In genomic region chr15:95138709-95139409, GRCm38 (mm10) we compare ENCODE assay signal across 15 mouse cellular contexts.
DNase-seq lines count a peak whose midpoint lies in the region; ATAC-seq and TF ChIP-seq lines count a peak whose summit lies in the region.
"Had no signal": no experiment of that assay in that cellular context is flagged by ENCODE, and none has a peak within 500 bp of the region (broad histone marks: within the 10 kb centered on the region; RNA-seq: fewer than 3 reads in every experiment).

No protein-coding gene starts in this region.

- H3K27me3 ChIP-seq in cerebellum, adult 2 months (ENCODE audit: control insufficient read depth, insufficient read depth, low read length) = no peaks in the 10 kb centered on the region
- no peaks in the 10 kb centered on the region for H3K27me3 ChIP-seq in forebrain, embryonic 14.5 days (replicated peaks; ENCODE audit: control insufficient read depth, insufficient read depth, low read length)
- no peaks in the 10 kb centered on the region for H3K27me3 ChIP-seq in forebrain, postnatal 0 days (ENCODE audit: insufficient read depth, low read length)
- no peaks in the 10 kb centered on the region for H3K27me3 ChIP-seq in lung, embryonic 16.5 days (ENCODE audit: control insufficient read depth, insufficient read depth, low read depth, low read length)
- H3K27me3 ChIP-seq: forebrain, embryonic 13.5 days; heart, embryonic 12.5 days; intestine, embryonic 15.5 days had no signal

- WGBS in cerebellum, adult 2 months = 59% methylated on average over 12 of the region's 12 CpGs
- WGBS in forebrain, embryonic 14.5 days = 82% methylated on average over 12 of the region's 12 CpGs
- WGBS in forebrain, postnatal 0 days = 76% methylated on average over 12 of the region's 12 CpGs
- WGBS in lung, embryonic 16.5 days = 38% methylated on average over 12 of the region's 12 CpGs

- no peak for TF ChIP-seq POLR2A in cerebellum, adult 2 months (IDR thresholded peaks at IDR 0.05; ENCODE audit: borderline replicate concordance, insufficient read depth, low read length)

- no peaks in the 10 kb centered on the region for H3K36me3 ChIP-seq in forebrain, embryonic 14.5 days (ENCODE audit: control insufficient read depth, insufficient read depth, low read length)
- H3K36me3 ChIP-seq in forebrain, postnatal 0 days (ENCODE audit: insufficient read depth) = no peaks in the 10 kb centered on the region
- no peaks in the 10 kb centered on the region for H3K36me3 ChIP-seq in lung, embryonic 16.5 days (ENCODE audit: control insufficient read depth, insufficient read depth, low read length)
- H3K36me3 ChIP-seq: embryonic facial prominence, embryonic 10.5 days; heart, embryonic 12.5 days; hindbrain, embryonic 10.5 days; intestine, embryonic 15.5 days had no signal

- H3K27ac ChIP-seq in cerebellum, adult 2 months (ENCODE audit: insufficient read depth, low read length) = 0 out of 2 replicates have a peak overlapping the region, but pooled peaks have one; percentile 1
- no peak overlapping the region for H3K27ac ChIP-seq in forebrain, embryonic 14.5 days (ENCODE audit: low read depth, low read length)
- H3K27ac ChIP-seq in forebrain, postnatal 0 days (ENCODE audit: low read depth, low read length) = no peak overlapping the region
- H3K27ac ChIP-seq in lung, embryonic 16.5 days (ENCODE audit: low read length) = no peak overlapping the region
- H3K27ac ChIP-seq: embryonic facial prominence, embryonic 10.5 days; forebrain, embryonic 13.5 days; hindbrain, embryonic 10.5 days; hindbrain, embryonic 14.5 days; intestine, embryonic 15.5 days had no signal

- H3K4me2 ChIP-seq in forebrain, embryonic 14.5 days (ENCODE audit: low read length) = no peak overlapping the region
- no peak overlapping the region for H3K4me2 ChIP-seq in forebrain, postnatal 0 days (ENCODE audit: low read depth)
- H3K4me2 ChIP-seq in lung, embryonic 16.5 days (ENCODE audit: low read depth, low read length) = no peak overlapping the region
- H3K4me2 ChIP-seq: forebrain, embryonic 13.5 days; heart, embryonic 12.5 days; hindbrain, embryonic 14.5 days; intestine, embryonic 15.5 days had no signal

- no peaks in the 10 kb centered on the region for H3K9me3 ChIP-seq in forebrain, embryonic 14.5 days (replicated peaks; ENCODE audit: control insufficient read depth, low read length)
- H3K9me3 ChIP-seq in forebrain, postnatal 0 days (ENCODE audit: low read length) = no peaks in the 10 kb centered on the region
- H3K9me3 ChIP-seq in lung, embryonic 16.5 days (ENCODE audit: control insufficient read depth, low read length) = no peaks in the 10 kb centered on the region
- H3K9me3 ChIP-seq: embryonic facial prominence, embryonic 10.5 days; forebrain, embryonic 13.5 days; heart, embryonic 12.5 days; hindbrain, embryonic 10.5 days; intestine, embryonic 15.5 days had no signal

- no peak for ATAC-seq in forebrain, embryonic 14.5 days
- no peak for ATAC-seq in forebrain, postnatal 0 days
- ATAC-seq in lung, embryonic 16.5 days (ENCODE audit: low read depth) = peak; percentile 59
- ATAC-seq: forebrain, embryonic 13.5 days; intestine, embryonic 15.5 days had no signal

- H3K4me1 ChIP-seq in cerebellum, adult 2 months (ENCODE audit: control insufficient read depth, insufficient read depth, low read length) = peaks cover 9% of the 10 kb centered on the region; the same call in 1 of the 2 replicates
- H3K4me1 ChIP-seq in forebrain, embryonic 14.5 days (ENCODE audit: control insufficient read depth, insufficient read depth, low read length) = no peaks in the 10 kb centered on the region
- 0 out of 2 replicates have a peak, but pooled peaks cover 5% of the 10 kb centered on the region for H3K4me1 ChIP-seq in forebrain, postnatal 0 days (ENCODE audit: insufficient read depth)
- 0 out of 2 replicates have a peak, but pooled peaks cover 2% of the 10 kb centered on the region for H3K4me1 ChIP-seq in lung, embryonic 16.5 days (replicated peaks; ENCODE audit: control insufficient read depth, insufficient read depth, low read length)
- H3K4me1 ChIP-seq: embryonic facial prominence, embryonic 10.5 days; heart, embryonic 12.5 days; hindbrain, embryonic 10.5 days; intestine, embryonic 15.5 days had no signal

- peak; percentile 31 to 32 for DNase-seq in cerebellum, adult 2 months
- no peak for DNase-seq in cerebellum, postnatal 4 days (ENCODE audit: low spot score in 2 of 2)
- peak; percentile 10 for DNase-seq in forebrain, embryonic 14.5 days (ENCODE audit: low spot score)
- no peak for DNase-seq in forebrain, postnatal 0 days
- no peak for DNase-seq in lung, postnatal 14 days
- peak; percentile 4 to 39 for DNase-seq in lung, postnatal 4 days
- DNase-seq: adrenal gland, postnatal 10 days; gastrocnemius, postnatal 14 days had no signal

- H3K9ac ChIP-seq in forebrain, embryonic 14.5 days (ENCODE audit: low read length) = no peak overlapping the region
- no peak overlapping the region for H3K9ac ChIP-seq in forebrain, postnatal 0 days
- no peak overlapping the region for H3K9ac ChIP-seq in lung, embryonic 16.5 days (ENCODE audit: low read length)
- H3K9ac ChIP-seq: forebrain, embryonic 13.5 days; heart, embryonic 12.5 days; hindbrain, embryonic 14.5 days; intestine, embryonic 15.5 days had no signal

- H3K4me3 ChIP-seq in cerebellum, adult 2 months (replicated peaks; ENCODE audit: insufficient read depth, low read depth, low read length) = no peak overlapping the region
- no peak overlapping the region for H3K4me3 ChIP-seq in forebrain, embryonic 14.5 days (ENCODE audit: low read depth, low read length)
- no peak overlapping the region for H3K4me3 ChIP-seq in forebrain, postnatal 0 days (ENCODE audit: low read depth, low read length)
- H3K4me3 ChIP-seq in lung, embryonic 16.5 days (ENCODE audit: low read length) = no peak overlapping the region
- H3K4me3 ChIP-seq: embryonic facial prominence, embryonic 10.5 days; forebrain, embryonic 13.5 days; heart, embryonic 12.5 days; hindbrain, embryonic 10.5 days; intestine, embryonic 15.5 days had no signal

- no peak for TF ChIP-seq CTCF in cerebellum, adult 2 months (IDR thresholded peaks at IDR 0.05; ENCODE audit: borderline replicate concordance, insufficient read depth, low read depth, low read length)
- no peak for TF ChIP-seq CTCF in forebrain, postnatal 0 days (IDR thresholded peaks at IDR 0.05; ENCODE audit: low read depth)

Comparison
In these comparisons a context has a peak if more than half of its experiments do, and no peak if none do; other contexts are left out.
1. DNase-seq: peak in cerebellum, adult 2 months (2 of 2), forebrain, embryonic 14.5 days (single experiment) and lung, postnatal 4 days (2 of 2); none in cerebellum, postnatal 4 days (0 of 2), forebrain, postnatal 0 days (single experiment) and lung, postnatal 14 days (single experiment).